Mouse (Mus musculus) neural tube, embryonic 14.5 days (tissue): ENCODE results near the gene Rraga. TPM values are rescaled to one million over a fixed set of nuclear protein-coding genes. Genes with fewer than 3 reads are reported as not detected.

Source experiments
- ATAC-seq: fragments of 200-750 bp; cut with Nextera tagmentation; 2 replicates; pipeline ENCODE4 v1.8.0; 2017; ENCODE audit warnings: low read depth, mild to moderate bottlenecking, moderate TSS enrichment, moderate library complexity
- H3K27ac ChIP-seq: fragments of 300-500 bp; sonication (generic); 2 replicates; pipeline ENCODE4 v1.5.1; 2014; ENCODE audit warnings: low read depth, mild to moderate bottlenecking, control low read depth, low read length, moderate library complexity, mixed read lengths
- H3K27me3 ChIP-seq: fragments of 300-500 bp; sonication (generic); 2 replicates; pipeline ENCODE4 v1.6.1; 2014; ENCODE audit warnings: low read length; ENCODE audit not compliant: control insufficient read depth, insufficient read depth
- H3K36me3 ChIP-seq: fragments of 300-500 bp; sonication (generic); 2 replicates; pipeline ENCODE4 v1.6.1; 2014; ENCODE audit warnings: low read length, mixed read lengths; ENCODE audit not compliant: control insufficient read depth, insufficient read depth
- H3K4me1 ChIP-seq: fragments of 300-500 bp; sonication (generic); 2 replicates; pipeline ENCODE4 v1.6.1; 2014; ENCODE audit warnings: low read length; ENCODE audit not compliant: control insufficient read depth, insufficient read depth
- H3K4me2 ChIP-seq: fragments of 300-500 bp; sonication (generic); 2 replicates; pipeline ENCODE4 v1.6.1; 2014; ENCODE audit warnings: mild to moderate bottlenecking, low read depth, low read length, control low read depth
- H3K4me3 ChIP-seq: fragments of 300-500 bp; sonication (generic); 2 replicates; pipeline ENCODE4 v1.5.1; 2014; ENCODE audit warnings: low read depth, low read length, control low read depth, mixed read lengths
- H3K9ac ChIP-seq: fragments of 300-500 bp; sonication (generic); replicated peaks from 2 replicates; pipeline ENCODE4 v1.6.1; 2014; ENCODE audit warnings: low read depth, mild to moderate bottlenecking, control low read depth, low read length, mixed read lengths
- H3K9me3 ChIP-seq: fragments of 300-500 bp; sonication (generic); 2 replicates; pipeline ENCODE4 v1.6.1; 2016; ENCODE audit warnings: low read length; ENCODE audit not compliant: control insufficient read depth
- WGBS: fragments of 180-500 bp; shearing (Covaris S2); extraction: QIAGEN DNeasy Blood & Tissue Kit; methylation state at CpG from one replicate; pipeline ENCODE4 v1.1.7; 2014; 5-methylcytosine and 5-hydroxymethylcytosine counted together
- polyA plus RNA-seq: library from polyadenylated mRNA; unstranded; fragments of >200 nt; fragmentation: Nextera tagmentation; extraction: Ambion mirVana; gene quantifications from 2 replicates; pipeline ENCODE4 v1.2.1, GENCODE M21; 2014

Gene Rraga
- polyA plus RNA-seq, 1 experiment from 2014 or later: 135 TPM

GRCm38 (mm10) chr4:86576120-86576541 is 663 bp downstream of the Rraga start:
- H3K9me3 ChIP-seq: no peaks in the 10 kb centered on the region
- ATAC-seq: no peak
- H3K4me1 ChIP-seq: peaks cover 19% of the 10 kb centered on the region; the same call in 1 of the 2 replicates
- H3K4me3 ChIP-seq: peak overlapping the region; percentile 68
- no peaks in the 10 kb centered on the region for H3K27me3 ChIP-seq
- peaks cover 3% of the 10 kb centered on the region; the same call in 1 of the 2 replicates for H3K36me3 ChIP-seq
- H3K27ac ChIP-seq: peak overlapping the region; percentile 96
- under 1% methylated on average over 20 of the region's 20 CpGs for WGBS
- peak overlapping the region; percentile 67 for H3K4me2 ChIP-seq
- peak overlapping the region; percentile 89 for H3K9ac ChIP-seq

DNA sequence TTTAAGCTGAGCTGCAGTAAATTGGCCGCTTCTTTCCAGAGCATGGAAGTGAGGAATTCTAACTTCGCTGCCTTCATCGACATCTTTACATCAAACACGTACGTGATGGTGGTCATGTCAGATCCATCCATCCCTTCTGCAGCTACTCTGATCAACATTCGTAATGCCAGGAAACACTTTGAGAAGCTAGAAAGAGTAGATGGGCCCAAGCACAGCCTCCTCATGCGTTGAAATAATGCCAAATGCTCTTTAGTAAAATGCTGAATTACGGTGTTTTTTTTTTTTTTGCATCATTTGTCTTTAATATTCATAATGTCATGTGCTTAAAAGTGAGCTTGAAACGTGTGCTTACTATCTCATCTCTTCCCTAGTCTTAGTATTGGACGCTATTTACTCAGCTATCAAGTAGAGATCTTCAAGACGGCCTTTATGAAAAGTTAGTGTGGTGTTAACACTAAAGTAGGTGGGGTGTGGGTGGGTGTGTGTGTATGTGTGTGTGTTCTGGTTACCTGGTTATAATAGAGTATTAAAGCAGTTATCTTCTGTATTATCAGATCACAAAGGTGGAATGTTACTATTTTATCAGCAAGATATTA is 1.3 kb downstream of the Rraga start:
- no peaks in the 10 kb centered on the region for H3K27me3 ChIP-seq
- H3K27ac ChIP-seq: no peak overlapping the region
- peaks cover 3% of the 10 kb centered on the region; the same call in 1 of the 2 replicates for H3K36me3 ChIP-seq
- WGBS: 10% methylated on average over 11 of the region's 11 CpGs
- no peak for ATAC-seq
- H3K4me3 ChIP-seq: peak overlapping the region; percentile 68
- H3K4me2 ChIP-seq: peak overlapping the region; percentile 67
- no peaks in the 10 kb centered on the region for H3K9me3 ChIP-seq
- H3K4me1 ChIP-seq: peaks cover 19% of the 10 kb centered on the region; the same call in 1 of the 2 replicates
- peak overlapping the region; percentile 89 for H3K9ac ChIP-seq

DNA sequence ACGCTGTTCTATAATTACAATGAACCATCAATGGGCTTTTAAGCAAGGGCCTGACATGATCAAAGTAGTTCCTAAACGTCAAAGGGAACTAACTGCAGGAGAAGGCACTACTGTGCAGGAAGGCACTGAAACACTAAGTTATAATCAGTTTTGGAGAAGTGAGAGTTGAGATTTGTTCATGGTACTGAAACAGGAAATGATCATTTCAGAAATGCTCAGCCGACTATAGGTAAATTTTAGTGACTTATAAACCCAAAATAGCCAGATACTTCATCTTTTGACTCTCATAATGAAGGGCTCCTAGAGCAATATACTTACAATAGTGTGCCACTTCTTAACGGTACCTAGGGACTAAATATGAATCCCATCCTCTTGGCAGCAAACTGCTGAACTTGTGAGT is 4.6 kb downstream of the Rraga start:
- no peak for ATAC-seq
- Histone ChIP-seq H3K9me3 (no peaks in the 10 kb centered on the region), H3K4me2 (no peak overlapping the region), H3K27me3 (no peaks in the 10 kb centered on the region), H3K36me3 (peaks cover 14% of the 10 kb centered on the region), H3K9ac (no peak overlapping the region), H3K4me3 (no peak overlapping the region), H3K4me1 (peaks cover 19% of the 10 kb centered on the region; the same call in 1 of the 2 replicates), H3K27ac (no peak overlapping the region)
- 55% methylated on average over 4 of the region's 4 CpGs for WGBS

DNA sequence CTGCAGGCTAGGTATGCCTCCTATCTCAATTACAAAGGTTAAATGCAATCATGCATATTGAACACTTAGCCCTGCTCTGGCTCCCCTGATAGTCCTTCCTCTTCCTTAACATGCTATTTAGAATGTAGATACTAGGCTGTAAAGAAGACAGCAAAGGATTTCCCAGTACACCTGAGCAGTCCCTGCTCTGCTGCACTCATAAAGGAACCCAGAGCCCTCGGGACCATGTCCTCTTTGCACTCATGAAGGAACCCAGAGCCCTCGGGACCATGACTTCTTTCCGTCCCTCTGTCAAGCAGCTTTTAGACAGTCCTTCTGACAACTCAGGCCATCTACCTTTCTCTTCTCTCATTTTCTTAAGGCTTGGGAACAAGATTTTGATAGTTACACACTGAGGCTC is 5.1 kb downstream of the Rraga start:
- 85% methylated on average over 3 of the region's 3 CpGs for WGBS
- H3K36me3 ChIP-seq: peaks cover 19% of the 10 kb centered on the region
- H3K27me3 ChIP-seq: no peaks in the 10 kb centered on the region
- no peaks in the 10 kb centered on the region for H3K9me3 ChIP-seq
- H3K4me1 ChIP-seq: peaks cover 19% of the 10 kb centered on the region; the same call in 1 of the 2 replicates
- no peak overlapping the region for H3K27ac ChIP-seq
- H3K9ac ChIP-seq: no peak overlapping the region
- H3K4me3 ChIP-seq: no peak overlapping the region
- no peak for ATAC-seq
- no peak overlapping the region for H3K4me2 ChIP-seq

DNA sequence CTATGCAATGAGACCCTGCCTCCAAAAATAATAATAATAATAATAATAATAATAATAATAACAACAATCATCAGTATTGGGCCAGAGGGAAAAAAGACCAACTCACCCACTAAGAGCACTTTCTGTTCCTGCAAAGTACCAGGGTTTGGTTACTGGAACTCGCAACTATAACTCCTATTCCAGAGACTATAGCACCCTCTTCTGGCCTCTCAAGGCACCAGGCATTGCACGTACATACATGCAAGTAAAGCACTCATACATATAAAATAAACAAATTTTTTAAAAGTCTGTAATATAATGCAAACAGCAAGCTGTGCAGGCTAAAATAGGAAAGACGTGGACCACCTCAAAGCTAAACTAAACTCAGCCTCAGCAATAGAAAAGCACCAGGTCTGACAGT is 12.8 kb downstream of the Rraga start:
- Histone ChIP-seq H3K36me3 (peaks cover 19% of the 10 kb centered on the region), H3K4me3 (no peak overlapping the region), H3K9me3 (no peaks in the 10 kb centered on the region), H3K27ac (no peak overlapping the region), H3K27me3 (no peaks in the 10 kb centered on the region), H3K4me2 (no peak overlapping the region), H3K4me1 (no peaks in the 10 kb centered on the region), H3K9ac (no peak overlapping the region)
- no peak for ATAC-seq
- 88% methylated on average over 3 of the region's 3 CpGs for WGBS

- no peaks in the 10 kb centered on the region for H3K9me3 ChIP-seq
- 97% methylated on average over 2 of the region's 2 CpGs for WGBS
- no peak overlapping the region for H3K27ac ChIP-seq
- H3K4me3 ChIP-seq: no peak overlapping the region
- no peaks in the 10 kb centered on the region for H3K27me3 ChIP-seq
- H3K4me1 ChIP-seq: no peaks in the 10 kb centered on the region
- no peak overlapping the region for H3K4me2 ChIP-seq
- H3K36me3 ChIP-seq: no peaks in the 10 kb centered on the region
- ATAC-seq: no peak
- H3K9ac ChIP-seq: no peak overlapping the region
Measured at GRCm38 (mm10) chr4:86591304-86591703, 15.8 kb downstream of the Rraga start.

- ATAC-seq: peak; percentile 100
- H3K4me3 ChIP-seq: peak within 1 kb of the TSS; percentile 77
- no peaks in the 10 kb centered on the region for H3K36me3 ChIP-seq
- WGBS: under 1% methylated on average over 59 of the region's 59 CpGs
- no peaks in the 10 kb centered on the region for H3K27me3 ChIP-seq
- peaks cover 9% of the 10 kb centered on the region; the same call in 1 of the 2 replicates for H3K4me1 ChIP-seq
- H3K9ac ChIP-seq: peak within 1 kb of the TSS; percentile 67
- no peaks in the 10 kb centered on the region for H3K9me3 ChIP-seq
- peak within 1 kb of the TSS; percentile 71 for H3K27ac ChIP-seq
- peak within 1 kb of the TSS; percentile 97 for H3K4me2 ChIP-seq
Measured at GRCm38 (mm10) chr4:86611524-86612288, 36.2 kb downstream of the Rraga start, which contains the start of gene Haus6. TSS of gene Haus6 (minus strand) at chr4:86612055.

DNA sequence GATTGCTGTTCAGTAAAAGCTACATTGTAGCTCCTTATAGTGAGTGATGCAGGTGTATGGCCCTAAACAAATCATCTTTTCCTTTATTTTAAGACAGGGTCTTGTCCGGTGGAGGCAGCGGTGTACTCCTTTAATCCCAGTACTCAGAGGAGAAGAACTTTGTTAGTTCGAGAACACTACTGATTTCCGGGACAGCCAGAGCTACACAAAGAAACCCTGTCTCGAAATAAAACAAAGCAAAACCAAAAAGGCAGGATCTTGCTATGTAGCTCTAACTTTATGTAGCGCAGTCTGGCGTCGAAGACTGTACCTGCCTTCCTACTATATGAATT is 36.8 kb downstream of the Rraga start:
- no peaks in the 10 kb centered on the region for H3K9me3 ChIP-seq
- 39% methylated on average over 8 of the region's 8 CpGs for WGBS
- peak overlapping the region; percentile 56 for H3K4me2 ChIP-seq
- H3K9ac ChIP-seq: peak overlapping the region; percentile 39; the same call in 1 of the 2 replicates
- peak overlapping the region; percentile 77 for H3K4me3 ChIP-seq
- H3K27me3 ChIP-seq: no peaks in the 10 kb centered on the region
- H3K4me1 ChIP-seq: peaks cover 9% of the 10 kb centered on the region; the same call in 1 of the 2 replicates
- H3K36me3 ChIP-seq: no peaks in the 10 kb centered on the region
- H3K27ac ChIP-seq: peak overlapping the region; percentile 71
- no peak for ATAC-seq

DNA sequence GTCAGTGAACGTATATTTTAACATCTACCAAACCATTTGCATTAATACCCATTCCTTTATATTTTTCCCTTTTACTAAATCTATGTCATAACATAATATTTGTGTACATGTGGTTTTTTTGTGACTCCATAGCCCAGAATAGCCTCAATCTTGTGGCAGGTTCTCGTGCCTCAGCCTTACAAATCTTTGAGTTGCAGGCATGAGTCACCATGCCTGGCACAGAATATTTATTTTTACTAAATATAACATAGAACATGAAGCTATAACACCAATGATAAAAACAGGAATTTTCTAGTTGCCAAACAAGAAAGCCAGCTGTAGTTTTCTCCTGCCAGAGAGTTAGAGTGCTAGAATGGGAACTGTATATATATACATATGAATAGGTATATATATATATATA is 45.0 kb downstream of the Rraga start:
- Histone ChIP-seq H3K27me3 (no peaks in the 10 kb centered on the region), H3K4me2 (no peak overlapping the region), H3K4me1 (no peaks in the 10 kb centered on the region), H3K27ac (no peak overlapping the region), H3K4me3 (no peak overlapping the region), H3K9me3 (no peaks in the 10 kb centered on the region), H3K9ac (no peak overlapping the region), H3K36me3 (no peaks in the 10 kb centered on the region)
- ATAC-seq: no peak
- whole genome bisulfite sequencing: 76% methylated on average over 2 of the region's 2 CpGs
